Mouse (Mus musculus) granulocyte monocyte progenitor cell, adult 5-6 weeks (primary cell): Measurements from ENCODE around the gene Arl3. TPM values are rescaled to one million over a fixed set of nuclear protein-coding genes. Genes with fewer than 3 reads are reported as not detected.

Experiments used
- ATAC-seq: replicated peaks from 2 replicates; pipeline ENCODE4 v1.8.0; 2016; ENCODE audit warnings: mild to moderate bottlenecking, moderate TSS enrichment, inconsistent platforms; ENCODE audit not compliant: poor library complexity, severe bottlenecking
- total RNA-seq, 2 experiments: library from RNA; stranded (forward) in 1 of 2; stranded (reverse) in 1 of 2; fragments of 200-712, 200-1000 nt in 1 of 2; fragments of >200 nt in 1 of 2; fragmentation: Nextera tagmentation in 1 of 2; gene quantifications; 2 replicates each; pipeline ENCODE4 v1.2.3; 2014 to 2017

The Arl3 gene
- total RNA-seq, 2 experiments from 2014 or later, result 9.9 to 13.9 TPM

DNA sequence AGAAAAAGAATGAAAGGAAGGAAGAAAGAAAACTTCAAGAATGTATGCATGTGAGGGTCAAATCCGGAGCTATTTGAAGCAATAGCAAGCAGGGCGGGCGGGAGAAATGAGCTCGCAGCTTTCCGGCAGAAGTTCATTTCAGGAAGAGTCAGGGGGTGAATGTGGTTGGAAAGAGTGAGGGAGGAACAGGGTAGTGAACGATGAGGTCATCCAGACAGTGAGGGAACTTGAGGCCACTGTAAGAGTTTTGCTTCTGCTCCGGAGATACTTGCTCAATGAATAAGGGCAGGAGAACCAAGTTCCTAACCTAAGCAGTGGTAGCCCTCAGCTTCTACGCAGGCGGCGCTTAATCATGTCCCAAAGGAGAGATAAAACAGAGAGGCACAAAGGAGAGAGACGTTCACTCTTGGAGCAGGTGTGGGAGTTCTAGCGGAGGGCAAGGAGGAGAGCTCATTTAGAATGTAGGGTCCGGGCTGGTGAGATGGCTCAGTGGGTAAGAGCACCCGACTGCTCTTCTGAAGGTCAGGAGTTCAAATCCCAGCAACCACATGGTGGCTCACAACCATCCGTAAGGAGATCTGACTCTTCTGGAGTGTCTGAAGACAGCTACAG, 50.5 kb downstream of the Arl3 start:
- ATAC-seq, result peak; percentile 87

DNA sequence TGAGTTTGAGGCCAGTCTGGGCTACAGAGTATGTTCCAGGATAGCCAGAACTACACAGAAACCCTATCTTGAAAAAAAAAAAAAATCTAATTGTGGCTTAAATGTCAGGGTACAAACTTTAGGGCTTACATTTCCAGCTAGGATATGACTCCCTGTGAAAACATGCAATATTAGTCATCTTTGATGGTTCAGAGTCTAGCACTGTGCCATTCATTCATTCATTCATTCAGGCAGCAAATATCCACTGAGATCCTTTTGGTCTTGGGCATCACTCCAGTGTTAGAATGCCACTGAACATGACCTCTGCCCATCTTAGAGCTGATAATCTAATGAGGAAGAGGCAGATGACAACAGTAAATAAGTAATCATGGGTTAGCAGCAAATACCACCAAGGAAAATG, 51.3 kb downstream of the Arl3 start:
- ATAC-seq, result no peak

- ATAC-seq, result no peak
Observed at GRCm38 (mm10) chr19:46518828-46519621, 54.0 kb downstream of the Arl3 start.

- ATAC-seq, result peak; percentile 18
Observed at GRCm38 (mm10) chr19:46518352-46518787, 54.6 kb downstream of the Arl3 start.

- no peak for ATAC-seq
Observed at GRCm38 (mm10) chr19:46517529-46518351, 55.3 kb downstream of the Arl3 start.

DNA sequence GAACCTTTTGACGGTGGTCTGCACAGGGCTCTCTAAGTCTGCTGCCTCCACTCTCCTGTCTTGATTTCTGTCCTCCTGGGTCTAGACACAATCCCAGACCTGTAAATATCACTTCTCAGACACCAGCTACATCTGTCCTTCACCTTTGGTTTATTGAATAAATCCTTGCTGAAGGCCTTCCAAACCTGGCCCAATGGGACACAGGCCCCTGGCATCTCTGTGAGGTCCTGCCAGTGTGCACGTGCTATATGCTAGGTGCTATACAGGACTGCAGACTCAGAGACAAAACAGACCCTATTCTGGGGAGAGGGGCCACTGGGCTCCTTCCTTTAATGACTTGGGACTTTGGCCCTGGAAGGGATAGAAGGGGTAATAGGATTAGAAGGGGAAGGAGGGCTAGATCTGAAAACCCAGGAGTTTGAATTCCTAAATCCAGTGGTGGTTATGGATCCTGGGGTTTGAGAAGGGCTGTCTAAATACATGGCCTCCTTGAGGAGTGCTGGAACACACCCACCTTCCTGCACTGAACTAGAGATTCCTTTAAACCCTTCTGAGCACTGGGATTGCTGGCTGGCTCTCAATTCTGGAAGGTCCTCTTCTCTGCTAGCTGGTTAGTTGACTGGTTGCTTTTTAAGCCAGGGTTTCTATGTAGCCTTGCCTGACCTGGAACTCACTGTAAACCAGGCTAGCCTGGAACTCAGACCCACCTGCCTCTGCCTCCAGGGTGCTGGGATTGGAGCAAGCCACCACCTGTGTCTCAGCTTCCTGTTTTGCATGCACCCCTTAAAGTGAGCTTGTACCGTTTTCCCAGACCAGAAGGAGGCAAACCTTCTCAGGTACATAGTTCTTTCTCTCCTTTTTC, 56.1 kb downstream of the Arl3 start:
- no peak for ATAC-seq

DNA sequence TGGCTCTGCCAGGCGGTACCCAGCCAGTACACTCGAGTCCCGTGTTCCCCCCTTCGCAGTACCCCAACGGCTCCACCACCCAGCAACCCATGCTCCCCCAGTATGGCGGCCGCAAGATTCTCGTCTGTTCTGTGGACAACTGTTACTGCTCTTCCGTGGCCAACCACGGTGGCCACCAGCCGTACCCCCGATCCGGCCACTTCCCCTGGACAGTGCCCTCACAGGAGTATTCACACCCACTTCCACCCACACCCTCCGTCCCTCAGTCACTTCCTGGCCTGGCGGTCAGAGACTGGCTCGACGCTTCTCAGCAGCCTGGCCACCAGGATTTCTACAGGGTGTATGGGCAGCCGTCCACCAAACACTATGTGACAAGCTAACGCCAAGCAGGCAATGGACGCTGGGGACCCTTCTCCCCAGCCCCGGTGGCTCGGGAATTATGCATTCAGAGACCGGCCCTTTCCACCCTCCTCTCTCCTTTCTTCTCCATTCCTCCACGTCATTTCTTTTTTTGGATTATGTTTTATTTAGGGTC, 57.6 kb downstream of the Arl3 start:
- no peak for ATAC-seq

DNA sequence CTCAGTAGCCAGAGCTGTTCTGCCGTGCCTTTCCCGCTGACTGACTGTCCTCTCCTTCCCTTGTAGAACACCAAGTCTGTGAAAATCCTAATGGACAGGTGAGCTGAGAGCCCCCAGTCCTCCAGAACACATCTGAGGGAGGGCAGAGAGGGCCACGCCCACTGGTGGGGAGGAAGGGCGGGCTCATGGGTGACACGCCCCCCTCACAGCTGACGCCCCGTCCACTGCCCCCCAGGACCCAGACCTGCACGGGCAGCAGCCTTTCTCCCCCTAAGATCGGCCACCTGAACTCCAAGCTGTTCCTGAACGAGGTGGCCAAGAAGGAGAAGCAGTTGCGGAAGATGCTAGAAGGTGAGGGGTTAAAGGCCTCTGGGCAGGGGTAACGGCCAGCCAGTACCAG, 58.6 kb downstream of the Arl3 start:
- ATAC-seq, result no peak

- ATAC-seq, result peak; percentile 82
Observed at GRCm38 (mm10) chr19:46511263-46511662, 61.7 kb downstream of the Arl3 start.

DNA sequence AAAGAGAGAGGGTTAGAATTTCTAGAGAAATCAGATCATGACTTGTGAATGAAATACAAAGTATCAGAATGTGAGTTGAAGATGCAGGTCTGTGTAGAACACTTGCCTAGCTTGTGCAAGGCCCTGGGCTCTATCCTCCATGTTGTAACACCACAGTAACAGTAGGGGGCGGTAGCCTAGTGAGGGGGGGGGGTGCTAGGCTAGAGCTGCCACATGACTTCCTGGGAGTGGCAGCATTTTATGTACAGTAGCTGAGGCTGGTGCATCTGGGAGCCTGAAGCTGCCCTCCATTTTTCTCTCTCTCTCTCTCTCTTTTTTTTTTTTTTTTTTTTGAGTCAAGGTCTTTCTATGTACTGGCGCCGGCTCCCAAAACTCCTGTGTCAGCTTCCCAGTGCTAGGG, 62.2 kb downstream of the Arl3 start:
- peak; percentile 60 for ATAC-seq

- ATAC-seq, result no peak
Observed at GRCm38 (mm10) chr19:46510401-46510800, 62.6 kb downstream of the Arl3 start.

DNA sequence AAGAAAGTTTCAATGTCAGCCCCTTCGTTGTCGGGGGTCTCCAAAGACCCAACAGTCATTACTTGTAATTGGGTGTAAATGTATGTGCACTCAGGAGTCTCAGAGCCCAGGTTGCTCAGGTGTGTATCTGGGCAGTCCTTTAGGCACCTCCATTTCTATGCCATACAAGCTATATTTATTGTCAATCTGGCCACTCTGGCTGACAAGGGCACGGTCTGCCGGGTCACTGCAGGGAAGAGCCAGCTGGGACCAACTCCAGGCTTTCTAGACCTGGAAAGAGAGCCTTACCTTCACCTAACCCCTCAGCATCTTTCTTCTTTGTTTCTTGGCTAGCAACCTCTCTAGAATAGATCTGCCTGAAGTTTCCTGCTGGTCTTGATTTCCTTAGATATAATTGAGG, 63.3 kb downstream of the Arl3 start:
- ATAC-seq, result no peak

DNA sequence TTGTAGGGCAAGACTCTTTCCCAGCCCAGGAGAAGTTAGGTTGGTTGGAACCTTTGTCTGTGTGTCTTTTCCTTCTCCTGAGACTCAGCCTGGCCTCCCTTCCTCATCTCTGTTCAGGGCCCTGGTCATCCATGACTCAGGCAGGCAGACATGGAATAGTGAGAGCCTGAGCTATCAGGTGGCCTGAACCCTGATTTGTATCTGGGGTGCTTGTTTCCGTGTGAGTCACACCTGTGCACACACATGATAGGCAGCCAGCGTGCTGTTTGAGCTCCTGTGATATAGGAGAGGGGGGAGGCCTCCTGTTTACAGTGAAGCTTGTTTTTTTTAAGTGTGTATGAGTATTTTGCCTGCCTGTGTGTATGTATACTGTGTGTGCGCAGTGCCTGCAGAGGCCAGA, 63.8 kb downstream of the Arl3 start:
- ATAC-seq, result no peak

GRCm38 (mm10) chr19:46508738-46509137, 64.3 kb downstream of the Arl3 start:
- no peak for ATAC-seq

- ATAC-seq, result no peak
Observed at GRCm38 (mm10) chr19:46507806-46508205, 65.2 kb downstream of the Arl3 start.

GRCm38 (mm10) chr19:46507181-46507581, 65.8 kb downstream of the Arl3 start:
- no peak for ATAC-seq

- no peak for ATAC-seq
Observed at GRCm38 (mm10) chr19:46506372-46506717, 66.7 kb downstream of the Arl3 start.

DNA sequence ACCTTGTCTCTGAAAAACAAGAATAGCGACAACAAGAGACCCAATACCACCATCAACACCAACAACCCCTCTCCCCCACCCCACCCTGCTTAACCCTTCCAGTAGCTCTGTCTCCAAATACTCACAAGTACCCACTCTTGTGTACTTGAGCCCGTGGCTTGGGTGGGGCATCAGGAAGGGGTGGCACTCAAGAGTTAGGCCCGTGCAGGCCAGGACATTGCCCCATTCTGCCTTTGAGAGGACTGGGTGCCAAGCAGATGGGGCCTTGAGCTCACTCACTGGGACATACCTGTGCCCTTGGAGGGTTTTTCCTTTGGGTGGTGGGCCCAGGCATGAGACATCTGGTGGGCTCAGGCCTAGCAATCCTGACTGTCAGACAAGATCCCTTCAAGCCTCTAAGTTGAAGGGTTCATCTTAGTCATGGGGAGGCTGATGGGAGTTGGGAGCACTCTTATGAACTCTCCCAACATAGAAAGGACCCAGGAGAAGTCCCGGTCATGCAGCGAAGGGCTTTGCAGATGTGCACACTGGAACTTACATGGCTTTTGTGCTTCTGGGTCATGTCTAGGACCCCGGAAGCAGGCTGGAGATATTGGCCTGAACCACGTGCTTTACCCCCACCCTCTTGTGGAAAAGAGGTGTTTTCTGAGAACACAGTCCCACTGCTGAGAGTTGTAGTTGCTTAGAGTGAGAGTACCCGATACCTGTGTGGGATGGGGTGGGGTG, 67.2 kb downstream of the Arl3 start:
- no peak for ATAC-seq

GRCm38 (mm10) chr19:46504822-46505417, 68.1 kb downstream of the Arl3 start:
- ATAC-seq, result no peak
